Mouse (Mus musculus): ENCODE measurements around the gene Kcnj15.
A peak's percentile ranks its signal among the peaks of the same experiment; 100 is the strongest.

Kcnj15 gene

GRCm38 (mm10) chr16:95292843-95293505 lies 35.6 kb downstream of the Kcnj15 start:
- no peak for DNase-seq (ENCODE audit: low spot score)

GRCm38 (mm10) chr16:95297651-95298050 lies 40.3 kb downstream of the Kcnj15 start:
- no peak for DNase-seq (ENCODE audit: low spot score)

- DNase-seq (ENCODE audit: low spot score), result no peak
These were observed 44.3 kb downstream of the Kcnj15 start for GRCm38 (mm10) chr16:95301667-95302066.

GRCm38 (mm10) chr16:95303676-95304075 lies 46.3 kb downstream of the Kcnj15 start:
- DNase-seq (ENCODE audit: low spot score), result no peak

GRCm38 (mm10) chr16:95307823-95308360 lies 50.5 kb downstream of the Kcnj15 start:
- no peak for DNase-seq (ENCODE audit: low spot score)

GRCm38 (mm10) chr16:95321945-95322625 lies 64.7 kb downstream of the Kcnj15 start:
- peak; percentile 23 for DNase-seq (ENCODE audit: low spot score)

GRCm38 (mm10) chr16:95332159-95332558 lies 74.8 kb downstream of the Kcnj15 start:
- peak; percentile 78 for DNase-seq (ENCODE audit: low spot score)

- DNase-seq (ENCODE audit: low spot score), result peak; percentile 90
These were observed 83.8 kb downstream of the Kcnj15 start for GRCm38 (mm10) chr16:95340885-95341791.

GRCm38 (mm10) chr16:95342030-95342429 lies 84.7 kb downstream of the Kcnj15 start:
- DNase-seq (ENCODE audit: low spot score), result no peak

GRCm38 (mm10) chr16:95344961-95345360 lies 87.6 kb downstream of the Kcnj15 start:
- DNase-seq (ENCODE audit: low spot score), result no peak

- peak; percentile 81 for DNase-seq (ENCODE audit: low spot score)
These were observed 88.5 kb downstream of the Kcnj15 start for GRCm38 (mm10) chr16:95345882-95346281.

GRCm38 (mm10) chr16:95347202-95347601 lies 89.8 kb downstream of the Kcnj15 start:
- DNase-seq (ENCODE audit: low spot score), result peak; percentile 87

GRCm38 (mm10) chr16:95348555-95348954 lies 91.2 kb downstream of the Kcnj15 start:
- DNase-seq (ENCODE audit: low spot score), result no peak

- no peak for DNase-seq (ENCODE audit: low spot score)
These were observed 92.0 kb downstream of the Kcnj15 start for GRCm38 (mm10) chr16:95349344-95349743.

- no peak for DNase-seq (ENCODE audit: low spot score)
These were observed 92.4 kb downstream of the Kcnj15 start for GRCm38 (mm10) chr16:95349745-95350144.
